Mouse (Mus musculus): Measurements from ENCODE around the gene Slamf6.
A peak's percentile ranks its signal among the peaks of the same experiment; 100 is the strongest.

- TF ChIP-seq CHD2 (IDR thresholded peaks at IDR 0.05; ENCODE audit: low read length) (no peak), KAT2A (conservative IDR thresholded peaks at IDR 0.05; ENCODE audit: low read depth, low read length) (no peak), ZNF384 (IDR thresholded peaks at IDR 0.05; ENCODE audit: low read depth, low read length) (no peak), CTCF (IDR thresholded peaks at IDR 0.05 in 2 of 3, conservative IDR thresholded peaks at IDR 0.05 in 1 of 3; ENCODE audit: control insufficient read depth in 1 of 3, insufficient read depth in 1 of 3, low read depth in 2 of 3, low read length in 3 of 3, poor library complexity in 1 of 3, severe bottlenecking in 1 of 3) (no peak), GATA1 (IDR thresholded peaks at IDR 0.05; ENCODE audit: low read depth, low read length) (0 out of 2 replicates have a peak, but pooled peaks have one; percentile 4), BHLHE40 (IDR thresholded peaks at IDR 0.05; ENCODE audit: borderline replicate concordance, low read depth, low read length) (no peak), ZC3H11A (IDR thresholded peaks at IDR 0.05; ENCODE audit: low read depth, low read length) (no peak)
These were observed 21.9 kb downstream of the Slamf6 start for GRCm38 (mm10) chr1:171938952-171939948.

Data from MEL (cell line).